Mouse (Mus musculus): ENCODE results near the gene Npb.

- TF ChIP-seq POLR2A (IDR thresholded peaks at IDR 0.05; ENCODE audit: control insufficient read depth, extremely low read depth, insufficient read depth, low read length, poor library complexity) (no peak), CTCF (IDR thresholded peaks at IDR 0.05; ENCODE audit: borderline replicate concordance, control insufficient read depth, extremely low read depth, insufficient read depth, low read length, poor library complexity) (no peak)
Observed at GRCm38 (mm10) chr11:120615606-120616203, 7.4 kb downstream of the Npb start.
